Mouse (Mus musculus) liver, embryonic 12.5 days (tissue): ENCODE measurements around the gene Homer3. TPM values are rescaled to one million over a fixed set of nuclear protein-coding genes. Genes with fewer than 3 reads are reported as not detected.

Experiments
- ATAC-seq: fragments of 200-750 bp; cut with Nextera tagmentation; 2 replicates; pipeline ENCODE4 v1.8.0; 2017; ENCODE audit warnings: moderate number of reproducible peaks, mild to moderate bottlenecking, moderate library complexity
- H3K27ac ChIP-seq: fragments of 300-500 bp; sonication (generic); 2 replicates; pipeline ENCODE4 v1.5.1; 2016; ENCODE audit warnings: mild to moderate bottlenecking
- H3K27me3 ChIP-seq: fragments of 300-500 bp; sonication (generic); replicated peaks from 2 replicates; pipeline ENCODE4 v1.6.1; 2016; ENCODE audit warnings: mild to moderate bottlenecking, moderate library complexity
- H3K36me3 ChIP-seq: fragments of 300-500 bp; sonication (generic); 2 replicates; pipeline ENCODE4 v1.6.1; 2016; ENCODE audit warnings: mild to moderate bottlenecking, moderate library complexity
- H3K4me1 ChIP-seq: fragments of 300-500 bp; sonication (generic); 2 replicates; pipeline ENCODE4 v1.6.1; 2016
- H3K4me2 ChIP-seq: fragments of 300-500 bp; sonication (generic); 2 replicates; pipeline ENCODE4 v1.6.1; 2016; ENCODE audit warnings: mild to moderate bottlenecking, moderate library complexity
- H3K4me3 ChIP-seq: fragments of 300-500 bp; sonication (generic); 2 replicates; pipeline ENCODE4 v1.5.1; 2016; ENCODE audit warnings: mild to moderate bottlenecking, moderate library complexity
- H3K9ac ChIP-seq: fragments of 300-500 bp; sonication (generic); 2 replicates; pipeline ENCODE4 v1.6.1; 2016; ENCODE audit warnings: mild to moderate bottlenecking, moderate library complexity
- H3K9me3 ChIP-seq: fragments of 300-500 bp; sonication (generic); replicated peaks from 2 replicates; pipeline ENCODE4 v1.6.1; 2016; ENCODE audit warnings: mild to moderate bottlenecking, moderate library complexity
- WGBS: fragments of 180-500 bp; shearing (Covaris S2); methylation state at CpG from one replicate; pipeline ENCODE4 v1.1.7; 2016; ENCODE audit not compliant: insufficient replicate concordance; 5-methylcytosine and 5-hydroxymethylcytosine counted together
- polyA plus RNA-seq: library from polyadenylated mRNA; unstranded; fragments of >200 nt; fragmentation: Nextera tagmentation; extraction: Ambion mirVana; gene quantifications from 2 replicates; pipeline ENCODE4 v1.2.1, GENCODE M21; 2016

Gene Homer3
- polyA plus RNA-seq, 1 experiment from 2014 or later, result 19.6 TPM

DNA sequence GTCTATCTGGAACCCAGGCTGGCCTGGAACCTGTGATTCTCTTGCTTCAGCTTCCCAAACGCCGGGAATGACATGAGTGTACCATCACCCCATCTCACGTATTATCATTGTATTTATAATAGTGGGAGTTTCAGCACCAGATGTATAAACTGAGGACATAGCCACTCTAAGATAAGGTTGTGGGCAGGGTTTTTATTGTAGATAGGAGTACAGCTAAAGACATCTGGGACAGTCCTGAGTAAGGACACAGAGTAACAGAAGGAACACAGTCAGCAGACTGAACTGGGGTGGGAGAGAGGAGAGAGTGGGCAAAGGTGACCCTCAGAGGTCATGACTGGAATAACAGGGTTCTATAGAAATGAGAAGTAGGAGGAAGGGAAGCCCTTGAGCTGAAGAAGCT lies 15.0 kb upstream of the Homer3 start:
- H3K9ac ChIP-seq, result no peak overlapping the region
- ATAC-seq, result peak; percentile 62
- WGBS, result 27% methylated on average over 3 of the region's 3 CpGs
- no peak overlapping the region for H3K4me3 ChIP-seq
- peaks cover 44% of the 10 kb centered on the region for H3K4me1 ChIP-seq
- no peaks in the 10 kb centered on the region for H3K27me3 ChIP-seq
- peak overlapping the region; percentile 47; the same call in 1 of the 2 replicates for H3K27ac ChIP-seq
- no peaks in the 10 kb centered on the region for H3K9me3 ChIP-seq
- no peak overlapping the region; the same call in 1 of the 2 replicates for H3K4me2 ChIP-seq
- peaks cover 35% of the 10 kb centered on the region for H3K36me3 ChIP-seq

DNA sequence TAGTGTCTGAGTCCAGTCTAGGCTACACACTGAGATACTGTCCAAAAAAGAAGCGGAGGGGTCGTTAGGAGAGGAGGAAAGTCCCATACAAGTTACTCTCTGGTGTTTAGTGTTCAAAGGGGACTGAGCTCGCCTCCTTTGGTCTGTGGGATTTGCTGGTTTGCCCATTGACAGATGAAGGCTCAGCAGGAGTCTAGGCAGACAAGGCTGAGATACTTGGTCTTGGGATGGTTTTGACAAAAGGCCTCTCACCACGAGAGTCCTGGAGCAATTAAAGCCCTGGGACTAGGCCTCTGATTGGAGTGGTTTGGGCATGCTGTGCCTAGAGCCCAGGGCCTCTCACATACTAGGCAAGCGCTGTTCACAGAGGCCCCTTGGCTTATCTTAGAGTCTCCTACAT lies 14.3 kb upstream of the Homer3 start:
- peaks cover 50% of the 10 kb centered on the region for H3K4me1 ChIP-seq
- H3K9me3 ChIP-seq, result no peaks in the 10 kb centered on the region
- peaks cover 28% of the 10 kb centered on the region for H3K36me3 ChIP-seq
- H3K27me3 ChIP-seq, result no peaks in the 10 kb centered on the region
- H3K4me3 ChIP-seq, result no peak overlapping the region
- no peak overlapping the region for H3K4me2 ChIP-seq
- ATAC-seq, result no peak
- H3K27ac ChIP-seq, result peak overlapping the region; percentile 47; the same call in 1 of the 2 replicates
- H3K9ac ChIP-seq, result no peak overlapping the region
- 58% methylated on average over 5 of the region's 5 CpGs for WGBS

DNA sequence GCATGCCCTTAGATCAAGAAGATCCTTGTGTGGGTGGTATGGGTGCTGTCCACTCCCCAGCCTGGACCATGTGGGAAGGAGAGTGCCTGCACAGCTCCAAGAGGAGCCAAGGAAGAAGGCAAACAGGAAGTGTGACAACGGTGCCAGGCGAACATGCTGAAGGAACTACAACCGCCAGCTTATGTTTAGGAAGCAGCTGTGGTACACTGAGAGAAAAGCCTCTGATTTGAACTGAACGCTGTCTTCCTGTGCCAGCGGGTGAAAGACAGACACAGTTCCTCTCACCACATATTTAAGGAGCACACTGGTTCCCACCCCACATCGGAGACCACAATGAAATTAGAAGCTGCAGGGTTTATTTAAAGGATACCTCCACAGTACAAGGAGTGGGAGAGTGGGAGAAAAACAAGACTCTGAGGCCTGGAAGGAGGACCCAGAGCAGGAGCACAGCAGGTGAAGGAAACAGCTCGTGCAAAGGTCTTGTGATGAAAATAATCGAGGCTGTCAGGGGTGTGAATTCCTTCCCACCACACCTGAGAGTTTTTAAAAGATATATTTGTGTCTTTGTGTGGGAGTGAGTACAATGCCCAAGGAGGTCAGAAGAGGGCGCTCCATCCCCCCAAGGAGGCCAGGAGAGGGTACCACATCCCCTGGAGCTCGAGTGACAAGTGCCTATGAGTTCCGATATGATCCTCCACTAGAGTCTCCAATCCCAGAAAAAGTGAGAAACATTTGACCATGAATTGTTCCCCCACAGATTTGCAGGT lies 13.6 kb upstream of the Homer3 start:
- Histone ChIP-seq H3K4me3 (no peak overlapping the region), H3K27ac (peak overlapping the region; percentile 47; the same call in 1 of the 2 replicates), H3K27me3 (no peaks in the 10 kb centered on the region), H3K4me1 (peaks cover 56% of the 10 kb centered on the region), H3K36me3 (peaks cover 22% of the 10 kb centered on the region), H3K9ac (0 out of 2 replicates have a peak overlapping the region, but pooled peaks have one; percentile 18), H3K4me2 (no peak overlapping the region), H3K9me3 (no peaks in the 10 kb centered on the region)
- 27% methylated on average over 11 of the region's 11 CpGs for WGBS
- no peak for ATAC-seq

DNA sequence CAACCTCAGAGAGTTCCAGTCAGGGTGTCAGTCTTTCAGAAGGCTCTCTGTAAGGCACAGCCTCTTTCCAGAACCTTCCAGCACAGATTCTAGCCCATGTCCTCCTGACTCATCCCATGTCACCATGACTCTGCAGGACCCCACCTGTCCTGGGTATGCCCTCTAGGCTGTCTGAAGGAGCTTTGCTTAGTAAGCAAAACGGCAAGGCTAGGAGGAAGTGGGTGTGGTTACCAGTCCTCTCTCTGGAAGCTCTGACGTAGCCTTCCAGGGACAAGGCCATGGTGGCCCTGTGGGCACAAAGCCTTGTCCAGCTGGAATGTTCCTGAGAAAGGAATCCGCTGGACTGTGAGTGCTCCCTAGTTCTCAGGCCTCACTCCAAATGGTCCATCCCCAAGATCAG lies 9.7 kb upstream of the Homer3 start:
- no peak overlapping the region for H3K4me3 ChIP-seq
- H3K27me3 ChIP-seq, result no peaks in the 10 kb centered on the region
- 28% methylated on average over 3 of the region's 3 CpGs for WGBS
- no peak overlapping the region for H3K4me2 ChIP-seq
- peak; percentile 85 for ATAC-seq
- no peaks in the 10 kb centered on the region for H3K9me3 ChIP-seq
- no peak overlapping the region; the same call in 1 of the 2 replicates for H3K9ac ChIP-seq
- peaks cover 67% of the 10 kb centered on the region for H3K4me1 ChIP-seq
- H3K36me3 ChIP-seq, result no peaks in the 10 kb centered on the region
- H3K27ac ChIP-seq, result peak overlapping the region; percentile 68

DNA sequence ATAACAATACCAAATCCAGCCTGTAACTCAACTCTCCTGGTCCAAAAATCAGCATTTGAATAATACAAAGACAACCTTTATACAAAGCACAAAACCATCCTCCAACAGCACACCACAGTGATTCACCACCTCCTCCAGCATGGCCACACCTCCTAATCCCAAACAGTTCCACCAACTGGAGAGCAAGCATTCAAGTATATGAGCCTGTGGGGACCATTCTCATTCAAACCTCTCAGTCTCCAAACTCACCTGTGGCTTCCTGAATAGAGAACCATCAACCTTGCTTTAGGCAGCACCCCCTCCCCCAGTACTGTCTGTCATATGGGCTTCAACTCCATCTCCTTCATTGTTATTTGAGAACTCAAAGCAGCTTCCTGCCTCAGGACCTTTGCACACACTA lies 8.3 kb upstream of the Homer3 start:
- Histone ChIP-seq H3K4me2 (no peak overlapping the region), H3K4me1 (peaks cover 66% of the 10 kb centered on the region)

DNA sequence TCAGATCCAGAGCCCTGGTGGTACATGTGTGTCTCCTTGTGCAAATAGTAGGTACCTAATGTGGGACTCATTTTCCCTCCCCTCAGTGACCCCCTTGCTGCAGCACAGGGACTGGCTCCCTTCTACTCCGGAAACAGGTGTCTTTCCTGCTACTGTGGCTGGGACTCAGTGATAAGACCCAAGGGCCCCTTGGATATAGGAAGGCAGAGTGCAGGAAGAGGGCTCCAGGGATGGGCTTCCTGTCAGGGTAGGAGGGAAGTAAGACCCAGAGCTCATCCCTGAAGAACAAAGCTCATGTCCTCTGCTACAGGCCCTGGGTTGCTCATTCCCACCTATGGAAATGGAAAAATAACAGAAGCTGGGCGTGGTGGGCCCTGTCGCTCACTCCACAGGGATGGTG lies 6.2 kb upstream of the Homer3 start:
- H3K9me3 ChIP-seq, result no peaks in the 10 kb centered on the region
- H3K27ac ChIP-seq, result peak overlapping the region; percentile 69
- 0 out of 2 replicates have a peak overlapping the region, but pooled peaks have one; percentile 13 for H3K9ac ChIP-seq
- peak; percentile 64 for ATAC-seq
- no peaks in the 10 kb centered on the region for H3K36me3 ChIP-seq
- no peak overlapping the region for H3K4me3 ChIP-seq
- WGBS, result 33% methylated on average over 3 of the region's 3 CpGs
- H3K4me1 ChIP-seq, result peaks cover 74% of the 10 kb centered on the region
- H3K27me3 ChIP-seq, result no peaks in the 10 kb centered on the region
- H3K4me2 ChIP-seq, result peak overlapping the region; percentile 2; the same call in 1 of the 2 replicates

More for the DNA sequence above, 8.3 kb upstream of the Homer3 start:
- no peak for ATAC-seq
- no peaks in the 10 kb centered on the region for H3K9me3 ChIP-seq
- H3K36me3 ChIP-seq, result no peaks in the 10 kb centered on the region
- H3K4me3 ChIP-seq, result no peak overlapping the region
- H3K27ac ChIP-seq, result no peak overlapping the region
- H3K9ac ChIP-seq, result no peak overlapping the region
- no peaks in the 10 kb centered on the region for H3K27me3 ChIP-seq

DNA sequence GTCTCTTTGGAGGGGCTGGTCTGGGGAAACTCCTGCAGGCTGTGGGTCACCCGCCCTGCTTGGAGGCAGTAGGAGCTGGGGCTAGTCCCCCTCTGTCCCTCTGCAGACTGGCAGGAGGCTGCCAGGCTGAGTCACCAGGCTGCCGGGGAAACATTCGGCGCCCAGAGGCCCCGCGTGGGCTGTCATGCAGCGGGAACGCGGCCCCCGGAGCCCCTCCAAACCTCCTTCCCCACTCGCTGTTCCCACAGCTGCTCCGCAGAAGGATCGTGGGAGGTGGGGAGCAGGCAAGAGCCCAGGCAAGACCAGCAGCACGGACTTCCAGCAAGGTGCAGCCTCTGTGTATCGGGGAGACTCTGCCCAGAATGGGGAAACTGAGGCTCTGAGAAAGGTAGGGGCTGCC lies 4.5 kb upstream of the Homer3 start:
- Histone ChIP-seq H3K36me3 (no peaks in the 10 kb centered on the region), H3K4me2 (peak overlapping the region; percentile 41), H3K9ac (peak overlapping the region; percentile 50), H3K27me3 (no peaks in the 10 kb centered on the region), H3K4me3 (peak overlapping the region; percentile 34), H3K9me3 (no peaks in the 10 kb centered on the region), H3K27ac (0 out of 2 replicates have a peak overlapping the region, but pooled peaks have one; percentile 42), H3K4me1 (peaks cover 73% of the 10 kb centered on the region)
- WGBS, result 31% methylated on average over 15 of the region's 15 CpGs
- no peak for ATAC-seq

DNA sequence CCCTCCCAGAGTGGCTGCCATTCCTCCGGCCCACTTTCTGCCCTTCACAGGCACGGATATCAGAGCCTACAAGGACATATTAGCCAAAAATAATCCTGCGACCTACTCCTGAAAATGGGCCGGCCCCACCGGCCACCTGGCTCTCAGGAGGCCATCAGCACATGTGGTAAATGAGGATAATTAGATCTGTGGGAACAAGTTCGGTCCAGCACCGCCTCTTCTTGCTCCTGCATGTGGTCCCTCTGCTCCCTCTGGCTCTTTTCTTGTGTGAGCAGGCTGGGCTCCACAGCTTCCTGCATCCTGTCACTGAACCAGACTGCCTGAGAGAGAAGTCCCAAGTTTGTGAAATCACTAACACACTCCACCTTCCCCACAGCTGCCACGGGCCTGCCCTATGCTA lies 3.4 kb upstream of the Homer3 start:
- H3K4me1 ChIP-seq, result peaks cover 72% of the 10 kb centered on the region
- no peaks in the 10 kb centered on the region for H3K36me3 ChIP-seq
- no peak overlapping the region for H3K4me3 ChIP-seq
- H3K4me2 ChIP-seq, result peak overlapping the region; percentile 41; the same call in 1 of the 2 replicates
- no peaks in the 10 kb centered on the region for H3K9me3 ChIP-seq
- H3K27me3 ChIP-seq, result no peaks in the 10 kb centered on the region
- no peak for ATAC-seq
- peak overlapping the region; percentile 43 for H3K27ac ChIP-seq
- H3K9ac ChIP-seq, result no peak overlapping the region; the same call in 1 of the 2 replicates
- WGBS, result 49% methylated on average over 8 of the region's 8 CpGs

DNA sequence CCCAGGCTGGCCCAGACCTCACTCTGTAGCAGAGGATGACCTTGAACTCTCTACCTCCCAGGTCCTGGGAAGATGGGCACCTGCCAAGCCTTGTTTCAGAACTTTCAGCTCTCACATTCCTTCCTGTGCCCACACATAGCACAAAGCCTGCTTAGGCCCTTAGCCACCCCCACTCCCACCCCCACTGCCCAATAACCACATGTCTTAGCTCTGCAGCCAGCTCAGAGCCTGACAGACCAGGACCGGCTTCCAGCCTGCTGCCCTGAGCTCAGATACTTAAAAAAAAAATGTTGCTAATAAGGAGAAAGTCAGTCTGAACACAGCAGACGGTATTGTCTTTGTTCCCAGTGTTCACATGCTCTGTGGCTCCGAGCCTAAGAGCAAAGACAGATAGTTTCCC lies 1.6 kb upstream of the Homer3 start:
- peak overlapping the region; percentile 41; the same call in 1 of the 2 replicates for H3K27ac ChIP-seq
- H3K27me3 ChIP-seq, result no peaks in the 10 kb centered on the region
- no peaks in the 10 kb centered on the region for H3K9me3 ChIP-seq
- no peak overlapping the region for H3K9ac ChIP-seq
- peaks cover 12% of the 10 kb centered on the region for H3K36me3 ChIP-seq
- no peak for ATAC-seq
- peaks cover 69% of the 10 kb centered on the region for H3K4me1 ChIP-seq
- 46% methylated on average over 3 of the region's 3 CpGs for WGBS
- no peak overlapping the region for H3K4me3 ChIP-seq
- no peak overlapping the region for H3K4me2 ChIP-seq

DNA sequence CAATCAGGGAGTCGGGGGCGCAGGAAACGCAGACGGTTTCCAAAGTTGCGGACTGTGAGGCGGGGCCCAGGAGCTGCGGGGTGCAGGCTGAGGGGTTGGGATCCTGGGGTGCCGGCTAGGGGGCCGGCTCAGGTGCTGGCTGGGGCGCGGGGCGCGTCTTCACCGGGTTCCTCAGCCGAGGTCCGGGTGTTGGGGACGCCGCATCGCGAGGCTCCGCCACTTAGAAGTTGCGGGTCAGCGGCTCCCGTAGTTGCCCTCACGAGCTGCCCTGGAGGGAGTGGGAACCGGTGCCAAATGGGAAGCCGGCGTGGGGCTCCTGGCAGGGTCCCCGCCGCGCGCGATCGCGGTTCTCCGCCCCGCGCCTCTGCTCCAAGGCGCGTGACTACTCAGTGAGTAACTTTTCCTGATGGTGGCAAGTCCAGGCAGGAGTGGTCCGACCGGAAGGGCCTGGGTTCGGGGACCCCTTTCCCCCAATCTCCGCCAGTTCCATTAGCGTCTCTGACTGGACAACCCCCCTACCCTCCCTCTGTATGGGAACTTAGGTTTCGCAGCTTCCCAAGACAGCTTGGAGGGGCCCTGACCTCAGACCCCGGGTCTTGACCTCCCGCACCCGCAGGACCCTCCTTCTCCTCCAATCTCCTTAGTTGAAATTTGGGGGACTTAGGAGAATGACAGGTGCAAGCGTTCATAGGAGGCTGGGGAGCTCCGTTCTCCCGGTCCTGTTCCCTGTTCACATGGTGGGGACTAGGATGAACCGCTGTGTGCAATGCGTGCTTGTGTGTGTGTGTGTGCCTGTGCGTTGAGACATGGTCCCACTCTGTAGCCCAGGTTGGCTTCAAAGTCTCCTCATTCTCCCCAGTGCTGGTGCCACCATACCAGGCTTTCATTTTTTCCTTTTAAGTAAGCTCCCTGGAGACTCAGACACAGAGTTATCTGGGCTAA lies 780 bp downstream of the Homer3 start:
- ATAC-seq, result peak; percentile 38
- Histone ChIP-seq H3K4me1 (peaks cover 45% of the 10 kb centered on the region), H3K27me3 (no peaks in the 10 kb centered on the region), H3K9me3 (peaks cover 4% of the 10 kb centered on the region; the same call in 1 of the 2 replicates), H3K36me3 (peaks cover 33% of the 10 kb centered on the region), H3K9ac (peak overlapping the region; percentile 72), H3K27ac (peak overlapping the region; percentile 49; the same call in 1 of the 2 replicates), H3K4me3 (peak overlapping the region; percentile 65), H3K4me2 (peak overlapping the region; percentile 85)
- 1% methylated on average over 55 of the region's 55 CpGs for WGBS

DNA sequence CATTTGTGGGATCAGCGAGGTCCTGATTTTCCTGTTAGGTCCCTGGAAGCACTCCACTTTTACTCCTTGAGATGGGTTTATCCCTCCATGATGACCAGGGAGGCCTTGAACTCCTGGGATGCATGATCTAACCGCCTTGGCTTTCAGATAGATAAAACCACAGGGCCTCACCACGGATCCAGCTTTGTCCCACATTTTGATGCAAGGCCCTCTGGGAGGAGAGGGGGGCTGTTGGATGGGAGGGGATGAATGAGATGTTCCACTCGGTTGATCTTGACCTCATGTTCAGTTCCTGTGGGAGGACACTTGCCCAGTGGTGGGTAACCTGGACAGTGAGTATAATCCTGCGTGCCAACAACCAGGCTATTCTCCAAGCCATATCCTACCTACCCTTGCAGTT lies 1.8 kb downstream of the Homer3 start:
- H3K36me3 ChIP-seq, result peaks cover 36% of the 10 kb centered on the region
- WGBS, result 64% methylated on average over 5 of the region's 5 CpGs
- H3K27me3 ChIP-seq, result no peaks in the 10 kb centered on the region
- H3K4me1 ChIP-seq, result peaks cover 35% of the 10 kb centered on the region
- peaks cover 4% of the 10 kb centered on the region; the same call in 1 of the 2 replicates for H3K9me3 ChIP-seq
- no peak overlapping the region for H3K27ac ChIP-seq
- no peak overlapping the region for H3K9ac ChIP-seq
- peak overlapping the region; percentile 85; the same call in 1 of the 2 replicates for H3K4me2 ChIP-seq
- ATAC-seq, result no peak
- no peak overlapping the region for H3K4me3 ChIP-seq
